Mouse (Mus musculus): ENCODE measurements around the gene Otud4. TPM values are rescaled to one million over a fixed set of nuclear protein-coding genes. Genes with fewer than 3 reads are reported as not detected.

The Otud4 gene
- 51.5 TPM for polyA plus RNA-seq (2014; fragmentation: Illumina TruSeq; extraction: RNeasy Lipid Tissue Mini Kit (QIAGEN cat#74804); ENCODE audit: low read depth, low replicate concordance)

GRCm38 (mm10) chr8:79639586-79640451 lies at the start of gene Otud4:
Otud4 (plus strand) TSS chr8:79639618.

GRCm38 (mm10) chr8:79711064-79711961 lies 71.9 kb downstream of the Otud4 start, which contains the start of the genes Abce1 and Anapc10:
Abce1 (minus strand) TSS chr8:79711740.
Anapc10 (plus strand) TSS chr8:79711820.

Other genes starting within 250 kb of the Otud4 start
- 12.7 TPM for gene Smad1, start 240.1 kb upstream of the Otud4 start, polyA plus RNA-seq (2014; fragmentation: Illumina TruSeq; extraction: RNeasy Lipid Tissue Mini Kit (QIAGEN cat#74804); ENCODE audit: low read depth, low replicate concordance)
- gene Abce1, start 72.1 kb downstream of the Otud4 start, polyA plus RNA-seq (2014; fragmentation: Illumina TruSeq; extraction: RNeasy Lipid Tissue Mini Kit (QIAGEN cat#74804); ENCODE audit: low read depth, low replicate concordance): 186 TPM
- gene Anapc10, start 72.2 kb downstream of the Otud4 start, polyA plus RNA-seq (2014; fragmentation: Illumina TruSeq; extraction: RNeasy Lipid Tissue Mini Kit (QIAGEN cat#74804); ENCODE audit: low read depth, low replicate concordance): 37.3 TPM

Measured in kidney, adult 10 weeks (tissue).